Mouse (Mus musculus) cerebellum, adult 8-10 months (tissue): ENCODE measurements at regions not wholly inside any gene's neighbourhood (a gene's known extent, or its start where the extent isn't known, plus 50 kb on each side); places are given as distances from the start of the nearest gene placed in this dataset.
A peak's percentile ranks its signal among the peaks of the same experiment; 100 is the strongest.
"Not testable (repeated sequence)": the region's sequence is repeated elsewhere in the genome, so short reads cannot be mapped to it uniquely, and the experiment has no call there.

ENCODE experiments used
- DNase-seq: peaks from one replicate; pipeline ENCODE4 v3.0.0; 2022

DNA sequence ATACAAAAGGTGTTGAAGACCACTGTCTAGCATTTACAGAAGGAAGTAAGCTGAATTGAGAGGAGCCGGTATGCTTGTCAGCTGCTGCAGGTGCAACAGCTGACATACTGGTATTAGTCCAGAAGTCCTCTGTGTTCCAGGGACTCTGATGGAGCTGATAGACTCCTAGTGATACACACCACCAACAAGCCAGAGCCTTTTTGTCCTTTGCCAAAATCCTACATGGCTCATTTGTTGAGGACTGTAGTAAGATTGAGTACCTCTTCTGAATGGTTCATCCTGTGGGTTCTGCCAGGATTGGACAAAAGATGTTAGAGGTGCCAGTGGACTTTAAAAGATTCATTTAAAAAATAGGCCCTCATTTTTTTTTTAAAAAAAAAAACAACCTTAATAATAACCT lies 129.4 kb upstream of the Tmem185a start:
- DNase-seq: no peak

DNA sequence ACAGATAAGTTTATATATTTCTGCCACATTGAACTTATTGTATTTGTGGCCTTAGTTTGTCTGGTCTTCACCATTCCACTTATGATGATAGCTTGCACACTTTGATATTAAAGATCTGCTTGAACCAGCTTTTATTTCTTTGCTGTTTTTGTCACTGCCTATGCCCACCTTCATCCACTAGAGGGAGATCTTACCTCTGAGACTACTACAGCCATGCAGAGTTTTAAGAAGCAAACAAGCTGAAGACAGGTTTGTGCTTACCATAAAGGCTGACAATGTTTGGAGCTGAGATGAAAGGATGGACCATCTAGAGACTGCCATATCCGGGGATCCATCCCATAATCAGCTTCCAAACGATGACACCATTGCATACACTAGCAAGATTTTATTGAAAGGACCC lies 105.4 kb upstream of the Tmem185a start:
- DNase-seq: peak; percentile 39

DNA sequence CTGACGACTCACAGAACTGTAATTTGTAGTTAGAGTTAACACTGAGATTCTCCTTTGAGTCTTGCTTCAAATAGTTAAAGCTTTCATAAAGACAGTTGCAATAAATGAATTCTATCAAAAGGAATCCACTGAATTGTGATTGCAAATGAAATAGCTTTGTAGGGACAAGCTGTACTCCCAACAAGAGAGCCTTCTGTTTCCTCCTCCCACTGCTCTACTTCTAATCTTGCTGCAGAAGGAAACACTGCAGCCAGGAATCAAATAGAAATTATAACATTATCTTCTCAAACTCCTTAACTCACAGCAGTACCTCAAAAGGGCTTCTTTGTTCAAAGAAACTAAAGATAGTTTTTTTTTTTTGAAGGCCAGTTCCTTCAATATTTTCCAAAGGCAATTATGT lies 103.2 kb upstream of the Tmem185a start:
- no peak for DNase-seq

DNA sequence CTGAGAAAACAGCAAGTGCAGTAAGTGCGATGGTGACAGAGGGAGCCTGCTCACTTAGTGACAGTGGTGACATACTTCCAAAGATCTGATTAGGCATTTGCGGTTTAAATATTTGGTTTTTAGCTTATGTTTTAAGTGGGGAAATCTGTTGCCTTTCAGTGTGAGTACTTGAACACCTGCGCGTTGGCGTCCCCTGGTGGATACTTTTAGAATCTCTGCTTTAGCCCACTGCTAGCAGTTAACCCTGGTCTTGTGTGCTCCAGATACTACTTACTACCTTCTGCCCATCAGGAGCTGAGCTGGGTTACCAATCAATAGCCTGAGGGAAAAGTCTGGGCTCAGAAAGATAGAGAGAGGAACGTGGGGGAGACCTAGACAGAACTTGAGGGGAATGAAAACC lies 97.3 kb upstream of the Tmem185a start:
- DNase-seq: not testable (repeated sequence)

DNA sequence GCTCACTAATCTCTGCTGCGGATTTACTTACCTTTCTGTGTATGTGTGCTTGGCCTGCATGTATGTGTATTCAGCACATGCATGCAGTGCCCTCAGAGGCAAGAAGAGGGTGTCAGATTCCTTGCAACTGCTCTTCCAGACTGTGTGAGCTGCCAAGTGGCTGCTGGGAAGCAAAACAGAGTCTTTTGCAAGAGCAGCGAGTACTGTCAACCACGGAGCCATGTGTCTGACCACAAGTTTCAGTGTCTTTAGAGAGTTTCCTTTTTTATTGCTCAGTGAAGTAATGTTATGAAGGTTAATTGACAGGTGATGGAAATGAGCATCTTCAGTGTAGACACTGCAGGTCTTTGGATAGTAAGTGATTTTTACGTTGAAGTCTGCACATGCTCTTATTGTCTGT lies 93.6 kb upstream of the Tmem185a start:
- not testable (repeated sequence) for DNase-seq

DNA sequence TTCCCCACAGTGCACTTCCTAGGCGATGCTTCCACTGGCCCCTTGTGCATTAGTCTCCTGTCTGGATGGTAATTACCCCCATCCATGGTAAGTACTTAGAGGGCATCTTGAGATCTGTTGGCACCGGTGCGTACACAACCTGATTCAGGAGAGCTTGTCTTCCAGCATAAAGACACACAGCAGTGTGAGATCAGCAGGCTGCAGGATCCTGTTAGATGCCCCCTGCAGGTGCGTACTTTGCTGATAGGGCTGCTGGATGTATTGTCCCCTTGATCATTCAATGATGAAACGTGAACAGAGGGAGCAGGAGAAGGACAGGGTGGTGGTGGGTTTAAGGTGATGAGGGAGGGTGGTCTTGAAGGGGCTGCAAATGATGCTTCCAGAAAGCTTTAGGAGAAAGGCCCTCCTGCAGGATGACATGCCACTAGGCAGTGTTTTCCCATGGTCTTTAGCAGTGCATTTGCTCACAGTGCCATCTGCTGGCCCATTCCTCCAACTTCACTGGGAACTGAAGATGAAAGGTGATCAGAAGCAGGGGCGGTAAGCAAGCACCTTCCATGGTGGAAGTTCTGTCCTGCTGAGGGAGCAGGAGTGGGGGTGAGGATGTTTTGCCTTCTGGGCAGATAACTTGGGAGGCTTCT lies 92.5 kb upstream of the Tmem185a start:
- DNase-seq: not testable (repeated sequence)
